Mouse (Mus musculus) liver, embryonic 14 days (tissue): ENCODE data around the gene Nek11. TPM values are rescaled to one million over a fixed set of nuclear protein-coding genes. Genes with fewer than 3 reads are reported as not detected.

ENCODE experiments used
- polyA plus RNA-seq: library from polyadenylated mRNA; depleted of rRNA; stranded (reverse); fragments of >200 nt; gene quantifications from 2 replicates; pipeline ENCODE4 v1.2.3, GENCODE M21; 2012; rRNA removed

Nek11 gene
- polyA plus RNA-seq = not detected in 2 replicates

GRCm38 (mm10) chr9:105395218-105395627 is at the start of gene Nek11, which contains the start of gene Aste1:
Gene Nek11, minus strand, starts transcription at chr9:105395524.
Gene Aste1, plus strand, starts transcription at chr9:105395392.

GRCm38 (mm10) chr9:105144992-105145391 is 250.3 kb downstream of the Nek11 start, which contains the start of gene 1700080E11Rik:
Gene 1700080E11Rik, minus strand, starts transcription at chr9:105145092.

GRCm38 (mm10) chr9:105131253-105132001 is 263.9 kb downstream of the Nek11 start, which contains the start of gene Nudt16:
Gene Nudt16, minus strand, starts transcription at chr9:105131824.

Other genes starting within 250 kb of the Nek11 start
- gene Aste1, start 132 bp downstream of the Nek11 start, polyA plus RNA-seq = 2.7 and 3.3 TPM in 2 replicates
- 10.9 and 12.9 TPM in 2 replicates for gene Atp2c1, start 131.8 kb upstream of the Nek11 start, polyA plus RNA-seq
- 4.6 and 4.7 TPM in 2 replicates for gene Pik3r4, start 247.5 kb upstream of the Nek11 start, polyA plus RNA-seq